Mouse (Mus musculus) kidney, adult 2 months (tissue): Measurements from ENCODE around the gene Coro1b.
A peak's percentile ranks its signal among the peaks of the same experiment; 100 is the strongest.

Source experiments
- CTCF ChIP-seq: fragments of 200-500 bp; conservative IDR thresholded peaks from 2 replicates; pipeline ENCODE4 v1.5.1; 2011; ENCODE audit warnings: low read depth, mild to moderate bottlenecking, control low read depth, low read length, moderate library complexity, mixed read lengths; ENCODE audit not compliant: insufficient read depth, insufficient read length
- POLR2A ChIP-seq: fragments of 200-500 bp; IDR thresholded peaks from one replicate; pipeline ENCODE4 v1.6.1; 2011; ENCODE audit warnings: low read depth, low read length, control low read depth

DNA sequence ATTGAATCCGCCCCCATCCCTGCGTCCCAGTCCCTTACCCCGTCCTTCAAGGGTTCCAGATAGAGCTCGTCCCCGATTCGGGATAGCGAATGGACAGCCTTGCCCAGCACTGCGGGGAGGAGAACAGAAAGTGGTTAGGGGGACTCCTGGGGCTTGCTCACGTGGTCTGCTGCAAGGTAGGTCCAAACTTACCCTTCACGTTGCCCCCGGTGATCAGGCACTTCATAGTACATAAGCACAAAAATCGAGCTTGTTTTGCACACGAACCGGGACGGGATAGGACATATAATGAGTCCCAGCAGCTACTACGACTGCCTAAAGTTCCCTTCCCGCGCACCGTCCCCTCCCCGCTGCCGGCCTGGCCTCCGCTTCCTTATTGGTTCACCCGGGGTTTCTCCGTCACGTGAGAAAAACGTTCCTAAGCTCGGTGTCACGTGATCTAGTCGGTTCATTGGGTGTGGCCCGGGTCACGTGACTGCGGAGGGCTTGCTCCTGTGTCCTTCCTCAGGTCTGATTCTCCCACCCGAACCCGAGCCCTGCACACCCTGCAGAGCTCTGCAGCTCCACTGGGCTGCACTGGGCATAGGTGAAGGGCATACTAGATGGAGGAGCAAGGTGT, 53.0 kb downstream of the Coro1b start, which contains the start of gene Rad9a:
- TF ChIP-seq CTCF (no peak), POLR2A (peak; percentile 75)
